Mouse (Mus musculus) bone marrow, adult 2 months (tissue): Measurements from ENCODE around the gene Sphk1.

Source experiments
- CTCF ChIP-seq: fragments of 200-500 bp; IDR thresholded peaks from 2 replicates; pipeline ENCODE4 v1.5.1; 2011; ENCODE audit warnings: low read length, control low read depth; ENCODE audit not compliant: control insufficient read depth, insufficient read depth
- POLR2A ChIP-seq: fragments of 200-500 bp; IDR thresholded peaks from 2 replicates; pipeline ENCODE4 v1.6.1; 2011; ENCODE audit warnings: low read depth, mild to moderate bottlenecking, control low read depth, low read length, borderline replicate concordance; ENCODE audit not compliant: control insufficient read depth

DNA sequence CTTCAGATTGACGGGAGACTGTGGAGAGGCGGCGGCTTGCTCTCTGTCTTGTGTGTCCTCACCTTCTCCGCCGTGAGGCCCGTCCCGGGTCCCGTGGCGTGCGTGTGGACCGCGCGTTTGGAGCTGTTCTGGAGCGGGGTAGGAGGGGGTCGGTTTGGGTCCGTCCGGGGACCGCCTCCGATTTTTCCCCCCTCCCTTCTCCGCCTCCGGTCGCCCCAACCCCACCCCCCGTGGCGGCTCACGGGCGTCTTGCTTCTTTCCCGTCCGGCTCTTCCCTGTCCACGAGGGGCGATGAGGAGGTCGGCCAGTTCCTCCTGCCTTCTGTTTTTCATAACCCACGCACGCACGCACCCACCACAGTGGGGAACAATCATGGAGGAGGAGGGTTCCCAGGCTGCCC is 32.1 kb upstream of the Sphk1 start:
- TF ChIP-seq CTCF: no peak
- no peak for TF ChIP-seq POLR2A
